In the genomic region with DNA sequence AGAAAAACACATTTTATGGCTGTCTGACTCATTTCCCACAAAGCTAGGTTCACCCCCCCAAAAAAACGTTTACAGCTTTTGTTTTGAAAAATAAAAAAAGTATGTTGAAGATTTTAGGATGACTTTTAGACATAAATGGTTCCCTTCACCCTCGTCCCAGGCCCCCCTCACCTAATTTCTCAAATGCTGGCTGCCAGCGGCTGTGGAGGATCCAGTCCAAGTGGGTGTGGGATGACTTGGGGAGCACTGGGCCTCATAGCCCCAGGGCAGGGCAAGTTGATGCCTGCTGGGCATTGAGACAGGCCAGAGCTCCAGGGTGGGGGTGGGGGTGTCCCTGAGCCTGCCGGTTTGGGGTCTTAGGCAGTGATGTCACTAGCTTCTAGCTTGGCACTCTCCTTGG, we compare ENCODE assay signal across 21 mouse cellular contexts. TPM values are rescaled to one million over a fixed set of nuclear protein-coding genes. Genes with fewer than 3 reads are reported as not detected.
"Had no signal": no experiment of that assay in that cellular context is flagged by ENCODE, and none has a peak within 500 bp of the region (broad histone marks: within the 10 kb centered on the region; RNA-seq: fewer than 3 reads in every experiment).

No protein-coding gene starts in this region.

- H3K36me3 ChIP-seq: lung, embryonic 15.5 days; midbrain, embryonic 10.5 days; midbrain, embryonic 12.5 days; neural tube, embryonic 12.5 days; stomach, embryonic 15.5 days had no signal

- H3K27me3 ChIP-seq: lung, embryonic 15.5 days; neural tube, embryonic 12.5 days; stomach, embryonic 15.5 days had no signal

- DNase-seq: liver, postnatal 0 days; lung, adult 2 months; lung, postnatal 14 days; lung, postnatal 36 days; midbrain, embryonic 14.5 days; right cerebral cortex, postnatal 14 days; thymus, adult 2 months; thymus, postnatal 25 days; thymus, postnatal 4 days had no signal

- H3K4me3 ChIP-seq: lung, embryonic 15.5 days; midbrain, embryonic 10.5 days; midbrain, embryonic 12.5 days; neural tube, embryonic 12.5 days; stomach, embryonic 15.5 days had no signal

- ATAC-seq: liver, postnatal 0 days; lung, postnatal 0 days; midbrain, embryonic 16.5 days had no signal

- H3K4me1 ChIP-seq: midbrain, embryonic 12.5 days; neural tube, embryonic 12.5 days had no signal

- H3K9ac ChIP-seq: liver, postnatal 0 days; lung, embryonic 15.5 days; midbrain, embryonic 12.5 days; neural tube, embryonic 12.5 days; stomach, embryonic 15.5 days had no signal

- H3K4me2 ChIP-seq: lung, embryonic 15.5 days; midbrain, embryonic 12.5 days; neural tube, embryonic 12.5 days; stomach, embryonic 15.5 days had no signal

- H3K27ac ChIP-seq: lung, embryonic 15.5 days; macrophage; midbrain, embryonic 10.5 days; midbrain, embryonic 12.5 days; neural tube, embryonic 12.5 days; stomach, embryonic 15.5 days; stomach, postnatal 0 days had no signal

- H3K9me3 ChIP-seq: lung, embryonic 15.5 days; midbrain, embryonic 10.5 days; midbrain, embryonic 12.5 days; neural tube, embryonic 12.5 days; stomach, embryonic 15.5 days had no signal

RNA-seq across cellular contexts. Expression of a gene that starts 47.7 kb away (rescaled TPM):
- total RNA-seq: megakaryocyte, adult 5-6 weeks; megakaryocyte-erythroid progenitor cell, adult 5-6 weeks; neutrophil, adult 5-6 weeks had no signal
- polyA plus RNA-seq: macrophage had no signal
